Mouse (Mus musculus): ENCODE measurements around the gene Dhx38.

Dhx38 gene

GRCm38 (mm10) chr8:109551663-109552062, 14.0 kb downstream of the Dhx38 start:
- DNase-seq (ENCODE audit: low spot score in 2 of 2): peak in 1 of 2 experiments; percentile 38

GRCm38 (mm10) chr8:109544049-109544448, 21.6 kb downstream of the Dhx38 start:
- no peak for DNase-seq (ENCODE audit: low spot score in 2 of 2)

DNA sequence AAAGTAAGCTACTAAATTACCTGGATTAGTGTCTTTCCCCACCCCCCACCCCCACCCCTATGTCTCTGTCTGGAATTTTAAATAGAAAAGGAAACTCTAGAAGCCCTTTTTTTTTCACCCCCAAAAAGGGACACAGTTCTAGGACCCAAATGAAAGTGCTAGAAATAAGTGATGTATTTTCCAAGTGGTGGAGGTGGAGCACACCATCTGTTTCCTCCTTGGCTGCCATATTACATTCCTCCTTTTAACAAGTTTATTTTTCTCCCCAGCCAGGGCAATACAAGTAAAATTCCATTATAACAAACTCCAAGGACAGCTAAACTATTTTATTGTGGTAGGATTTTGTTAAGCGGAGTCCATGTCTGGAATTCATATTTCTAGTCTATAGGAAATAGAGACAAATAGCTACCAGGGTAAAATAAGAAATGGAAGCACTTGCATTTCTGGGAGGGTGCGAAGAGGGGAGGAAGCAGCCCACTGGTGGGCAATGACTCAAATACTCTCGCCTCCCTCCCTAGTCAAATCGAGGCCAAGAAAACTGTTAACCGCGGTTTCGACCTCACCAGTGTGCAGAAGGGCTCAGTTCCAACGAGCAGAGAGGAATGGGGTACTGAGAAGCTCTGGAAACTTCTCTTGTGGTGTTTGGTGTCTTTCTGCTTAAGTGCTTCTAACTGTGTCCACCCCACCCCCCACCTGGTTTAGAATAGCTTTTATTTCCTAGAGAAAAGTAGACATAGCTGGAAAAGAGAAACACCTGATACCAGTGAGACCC, 22.7 kb downstream of the Dhx38 start:
- DNase-seq (ENCODE audit: low spot score in 2 of 2): no peak

DNA sequence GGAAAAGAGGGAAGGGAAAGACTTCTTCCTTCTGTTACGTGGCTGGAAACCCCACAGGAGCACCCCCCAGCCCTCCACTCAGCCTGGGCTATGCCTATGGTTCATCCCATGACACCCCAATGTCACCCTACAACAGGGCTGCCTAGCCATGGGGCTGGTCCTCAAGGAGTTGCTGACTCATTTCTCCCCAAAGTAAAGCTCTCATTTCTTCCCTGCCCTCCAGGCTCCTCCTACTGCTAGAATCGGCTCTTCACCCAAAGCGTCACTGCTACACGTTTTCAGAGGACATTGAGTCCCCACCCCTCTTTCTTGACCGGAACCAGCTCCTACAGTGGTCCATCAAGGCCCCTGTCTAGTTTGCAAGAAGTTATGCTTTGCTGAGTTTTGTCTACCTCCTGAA, 23.5 kb downstream of the Dhx38 start:
- no peak for DNase-seq (ENCODE audit: low spot score in 2 of 2)

DNA sequence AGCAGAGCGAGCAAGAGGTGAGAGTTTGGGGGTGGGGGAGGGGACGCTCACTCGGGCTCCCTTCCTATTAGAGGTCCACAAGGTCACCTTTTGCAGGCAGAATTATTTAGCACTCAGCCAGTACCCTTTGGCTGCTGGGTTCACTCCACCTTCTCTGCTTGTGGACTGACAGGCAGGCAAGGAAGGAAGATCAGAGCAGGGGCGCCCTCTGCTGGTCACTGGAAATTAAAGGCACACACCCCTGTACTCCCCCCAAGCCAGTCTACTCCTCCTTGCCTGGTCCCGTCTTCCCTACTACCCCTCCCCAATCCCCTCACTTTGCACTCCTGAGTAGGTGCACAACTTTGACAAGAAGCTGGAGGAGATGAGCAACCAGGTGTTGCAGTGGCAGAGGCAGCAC, 29.0 kb downstream of the Dhx38 start:
- peak; percentile 16 to 77 for DNase-seq (ENCODE audit: low spot score in 2 of 2)

- DNase-seq (ENCODE audit: low spot score in 2 of 2): peak in 1 of 2 experiments; percentile 53
These were observed 30.3 kb downstream of the Dhx38 start for GRCm38 (mm10) chr8:109535140-109535990.

GRCm38 (mm10) chr8:109524008-109524407, 41.7 kb downstream of the Dhx38 start:
- DNase-seq (ENCODE audit: low spot score in 2 of 2): no peak

GRCm38 (mm10) chr8:109505560-109505959, 60.1 kb downstream of the Dhx38 start:
- no peak for DNase-seq (ENCODE audit: low spot score in 2 of 2)

- DNase-seq (ENCODE audit: low spot score in 2 of 2): no peak
These were observed 62.1 kb downstream of the Dhx38 start for GRCm38 (mm10) chr8:109503566-109503965.

GRCm38 (mm10) chr8:109499009-109499717, 66.5 kb downstream of the Dhx38 start:
- no peak for DNase-seq (ENCODE audit: low spot score in 2 of 2)
